Mouse (Mus musculus) stomach, postnatal 0 days (tissue): ENCODE measurements around the gene Tbcb.

Experiments
- CTCF ChIP-seq: IDR thresholded peaks from 2 replicates; pipeline ENCODE4 v1.5.1; 2016; ENCODE audit warnings: antibody characterized with exemption, low read depth, mild to moderate bottlenecking, moderate library complexity
- EP300 ChIP-seq: optimal IDR thresholded peaks from 2 replicates; pipeline ENCODE3; 2016; ENCODE audit warnings: antibody characterized with exemption

DNA sequence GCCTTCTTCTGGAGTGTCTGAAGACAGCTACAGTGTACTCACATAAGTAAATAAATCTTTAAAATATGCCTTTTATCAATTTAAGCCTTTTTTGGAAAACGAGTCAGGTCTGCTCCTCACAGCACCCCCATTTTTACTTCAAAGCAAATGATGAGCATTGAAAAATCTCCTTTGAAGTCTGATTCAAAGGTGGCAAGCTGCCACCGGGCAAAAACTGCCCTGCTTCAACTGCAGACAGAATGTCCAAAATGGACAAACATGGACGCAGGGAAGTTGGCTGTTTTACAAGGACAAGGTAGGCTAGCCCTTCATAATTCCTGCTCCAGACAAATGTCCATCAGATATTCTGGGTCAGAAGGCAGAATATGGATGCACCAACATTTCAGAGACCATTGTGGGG, 10.6 kb downstream of the Tbcb start:
- TF ChIP-seq CTCF (no peak), EP300 (no peak)
